Mouse (Mus musculus) heart, postnatal 0 days (tissue): ENCODE results near the gene Siglech.

Source experiments
- CTCF ChIP-seq: IDR thresholded peaks from 2 replicates; pipeline ENCODE4 v1.5.1; 2016; ENCODE audit warnings: antibody characterized with exemption, control low read depth, low read depth
- EP300 ChIP-seq: IDR thresholded peaks from 2 replicates; pipeline ENCODE4 v1.6.1; 2016; ENCODE audit warnings: antibody characterized with exemption, low read depth

DNA sequence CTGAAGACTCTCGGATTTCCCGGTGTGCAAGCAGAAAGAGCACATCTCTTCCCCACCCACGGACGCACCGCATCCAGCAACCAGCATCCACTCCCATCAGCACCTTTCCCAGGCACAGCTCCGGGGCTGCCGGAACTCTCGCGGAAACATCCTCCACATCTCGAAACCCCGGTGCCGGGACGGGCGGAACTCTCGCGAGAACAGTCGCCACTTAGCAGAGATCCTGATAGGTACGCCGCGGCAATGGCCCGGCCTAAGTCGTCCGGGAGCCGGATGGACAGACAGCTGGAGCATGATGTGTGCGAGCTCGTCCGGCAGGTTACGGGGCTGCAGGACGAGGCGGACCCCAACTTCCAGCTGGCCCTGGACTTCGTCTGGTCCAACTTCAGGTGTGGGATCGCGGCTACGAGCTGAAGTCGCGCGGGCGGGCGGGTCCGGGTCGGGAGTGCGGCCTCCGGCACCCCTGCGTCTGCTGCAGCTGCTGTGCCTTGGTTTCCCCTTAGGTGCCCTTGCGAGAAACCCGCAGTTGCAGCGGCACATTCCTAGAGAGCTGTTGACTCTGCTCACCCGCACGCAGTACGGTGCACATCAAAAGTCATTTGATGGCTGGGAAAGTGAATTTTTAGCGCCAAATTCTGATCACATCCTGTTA is 26.1 kb downstream of the Siglech start, which contains the start of gene Tubgcp5:
- TF ChIP-seq CTCF (no peak), EP300 (peak; percentile 89)
